Mouse (Mus musculus) naive thymus-derived CD4-positive, alpha-beta T cell, adult 5 months (primary cell): ENCODE results near the gene Nup88. TPM values are rescaled to one million over a fixed set of nuclear protein-coding genes. Genes with fewer than 3 reads are reported as not detected.

Source experiments
- polyA plus RNA-seq: library from polyadenylated mRNA; unstranded; fragments of 100-300 nt; shearing (Covaris generic); gene quantifications from one replicate; pipeline ENCODE4 v1.2.1, GENCODE M21; 2017

Nup88 gene
- polyA plus RNA-seq: 114 TPM

DNA sequence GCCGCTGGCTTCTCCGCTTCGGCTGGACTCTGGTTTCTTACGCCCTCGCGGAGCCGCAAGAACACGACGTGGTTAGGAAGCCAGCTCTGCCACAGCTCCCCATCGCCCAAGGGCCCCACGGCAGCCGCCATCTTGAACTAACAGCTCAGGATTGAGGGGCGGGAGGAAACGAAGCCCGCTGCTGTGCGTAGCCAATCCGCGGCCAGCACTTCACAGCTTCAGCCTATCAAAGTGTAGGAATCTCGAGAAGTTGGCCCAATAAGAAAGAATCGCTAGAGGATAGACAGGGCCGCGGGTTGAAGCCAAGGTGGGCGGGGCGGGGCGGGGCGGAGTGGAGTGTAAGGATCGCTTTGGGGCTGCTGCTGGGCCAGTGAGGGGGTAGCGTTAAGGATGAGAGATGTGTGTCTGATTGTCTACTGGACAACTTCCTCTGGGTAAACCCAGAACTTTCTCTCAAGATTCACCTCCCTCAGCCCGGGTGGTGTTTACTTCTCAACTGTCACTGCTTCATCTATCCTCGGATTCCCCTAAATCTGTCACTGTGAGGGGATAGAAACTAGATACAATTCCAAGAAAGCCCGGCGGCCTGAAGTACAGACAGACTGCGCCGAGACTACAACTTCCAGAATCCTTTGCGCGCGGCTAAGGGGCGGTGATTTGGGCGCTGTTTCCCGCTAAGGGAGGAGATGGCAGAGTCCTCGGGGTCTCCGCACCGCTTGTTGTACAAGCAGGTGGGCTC, at the start of gene Nup88, which contains the start of gene Rpain:
Gene Nup88, minus strand, starts transcription at position 153 of the 739 bp plus-strand sequence.
Gene Rpain, plus strand, starts transcription at position 393 of the 739 bp plus-strand sequence.

DNA sequence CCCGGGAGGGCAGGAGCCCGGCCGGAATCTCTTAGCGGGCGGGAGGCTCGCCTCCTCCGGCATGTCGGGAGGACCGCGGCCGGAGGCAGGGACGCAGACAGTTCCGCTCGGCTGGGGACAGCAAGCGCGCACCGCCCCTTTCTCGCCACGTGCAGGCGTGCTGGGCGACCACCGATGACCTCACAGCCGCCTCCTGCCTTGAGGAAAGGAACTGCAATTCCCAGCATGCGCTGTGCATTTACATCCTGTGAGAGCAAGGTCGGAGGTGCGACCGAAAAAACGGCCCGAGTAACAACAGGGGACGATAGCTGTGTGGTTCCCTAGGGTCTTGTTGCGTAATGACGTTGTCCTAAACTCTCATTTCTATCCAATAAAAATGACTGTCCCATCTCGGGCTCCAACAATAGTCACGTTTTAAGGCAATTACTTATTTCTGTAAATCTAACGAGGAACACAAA, 34.6 kb upstream of the Nup88 start, which contains the start of gene Dhx33:
Gene Dhx33, minus strand, starts transcription at position 122 of the 458 bp plus-strand sequence.

DNA sequence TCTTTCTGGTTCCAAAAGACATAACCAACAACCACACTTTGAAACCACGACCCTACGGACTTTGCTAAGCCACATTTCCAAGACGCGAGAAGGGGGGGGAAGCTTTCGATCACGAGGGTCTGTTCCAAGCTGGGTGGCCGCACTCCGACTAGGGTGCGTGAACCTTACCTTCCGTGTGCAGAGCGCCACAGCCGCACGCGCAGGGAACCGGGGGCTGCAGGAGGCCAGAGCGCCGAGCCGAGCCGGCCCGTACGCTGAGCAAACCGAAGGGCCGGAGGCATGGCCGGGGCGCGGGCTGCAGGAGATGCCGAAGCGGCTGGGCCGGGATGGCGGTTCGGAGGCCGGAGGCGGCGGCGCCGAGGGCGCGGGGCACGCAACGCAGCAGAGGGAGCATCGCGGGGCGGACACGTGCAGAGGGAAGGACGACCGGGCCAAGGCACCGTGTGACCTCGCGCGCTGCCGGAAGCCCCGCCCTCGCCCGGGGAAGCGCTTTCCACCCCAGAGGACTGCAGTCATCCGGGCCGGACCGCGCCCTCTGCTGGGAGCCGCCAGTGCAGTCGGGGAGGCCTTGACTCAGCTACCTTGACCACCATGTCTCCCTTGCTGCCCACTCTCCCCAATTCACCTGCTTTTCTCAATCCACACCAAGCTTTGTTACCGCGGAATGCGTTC, 12.9 kb upstream of the Nup88 start, which contains the start of gene C1qbp:
Gene C1qbp, minus strand, starts transcription at position 470 of the 672 bp plus-strand sequence.

Other genes with a start within 250 kb of the Nup88 start
- gene Zfp3, start 205.8 kb downstream of the Nup88 start, polyA plus RNA-seq: 2.2 TPM
- not detected for gene Scimp, start 157.4 kb downstream of the Nup88 start, polyA plus RNA-seq
- 72.3 TPM for gene Rabep1, start 125.2 kb downstream of the Nup88 start, polyA plus RNA-seq
- gene Rpain, start 240 bp upstream of the Nup88 start, polyA plus RNA-seq: 145 TPM
- 98.1 TPM for gene C1qbp, start 13.1 kb upstream of the Nup88 start, polyA plus RNA-seq
- gene Dhx33, start 34.5 kb upstream of the Nup88 start, polyA plus RNA-seq: 24.4 TPM
- gene Mis12, start 49.6 kb upstream of the Nup88 start, polyA plus RNA-seq: 27.4 TPM
- 44.5 TPM for gene Derl2, start 49.9 kb upstream of the Nup88 start, polyA plus RNA-seq
- not detected for gene 6330403K07Rik, start 63.5 kb upstream of the Nup88 start, polyA plus RNA-seq
- not detected for gene Nlrp1a, start 174.7 kb upstream of the Nup88 start, polyA plus RNA-seq